Mouse (Mus musculus): ENCODE measurements around the gene Tinag. TPM values are rescaled to one million over a fixed set of nuclear protein-coding genes. Genes with fewer than 3 reads are reported as not detected.

Tinag gene
- polyA plus RNA-seq, 1 experiment, result not detected

- TF ChIP-seq GATA1 (IDR thresholded peaks at IDR 0.05; ENCODE audit: low read length) (no peak), TAL1 (IDR thresholded peaks at IDR 0.05; ENCODE audit: low read length) (no peak)
- no peak overlapping the region for H3K4me3 ChIP-seq (replicated peaks)
- H3K4me1 ChIP-seq (ENCODE audit: control insufficient read depth), result no peaks in the 10 kb centered on the region
- no peaks in the 10 kb centered on the region for H3K36me3 ChIP-seq (ENCODE audit: control insufficient read depth)
- no peaks in the 10 kb centered on the region for H3K27me3 ChIP-seq (ENCODE audit: control insufficient read depth)
- H3K9me3 ChIP-seq (ENCODE audit: control insufficient read depth, low read length), result no peaks in the 10 kb centered on the region; the same call in 1 of the 2 replicates
Measured at GRCm38 (mm10) chr9:77032430-77033154, 13.0 kb downstream of the Tinag start.

DNA sequence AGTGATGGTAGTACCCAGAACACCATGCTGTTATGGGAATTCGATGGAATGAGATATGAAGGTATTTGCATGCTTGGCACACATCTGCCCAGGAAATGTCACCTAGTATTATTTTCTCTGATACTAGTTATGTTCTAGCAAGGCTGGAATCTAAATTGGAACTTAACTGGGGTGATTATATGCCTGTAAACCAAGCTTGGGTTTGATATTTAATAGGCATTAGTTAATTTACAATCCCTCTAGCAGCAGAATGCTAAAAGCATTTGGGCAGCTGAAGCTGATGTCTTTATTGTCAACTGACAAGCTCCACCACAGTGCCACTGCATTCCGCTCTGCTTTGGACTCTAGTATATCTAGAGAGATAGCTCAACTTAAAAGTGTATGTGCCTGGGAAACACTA, 20.3 kb downstream of the Tinag start:
- H3K4me1 ChIP-seq (ENCODE audit: control insufficient read depth), result no peaks in the 10 kb centered on the region
- H3K27me3 ChIP-seq (ENCODE audit: control insufficient read depth), result no peaks in the 10 kb centered on the region
- no peak for TF ChIP-seq TAL1 (IDR thresholded peaks at IDR 0.05; ENCODE audit: low read length)
- TF ChIP-seq GATA1 (IDR thresholded peaks at IDR 0.05; ENCODE audit: low read length), result no peak
- H3K36me3 ChIP-seq (ENCODE audit: control insufficient read depth), result no peaks in the 10 kb centered on the region
- no peaks in the 10 kb centered on the region for H3K9me3 ChIP-seq (ENCODE audit: control insufficient read depth, low read length)
- no peak overlapping the region for H3K4me3 ChIP-seq (replicated peaks)

- H3K27me3 ChIP-seq (ENCODE audit: control insufficient read depth), result no peaks in the 10 kb centered on the region
- H3K4me1 ChIP-seq (ENCODE audit: control insufficient read depth), result no peaks in the 10 kb centered on the region
- TF ChIP-seq TAL1 (IDR thresholded peaks at IDR 0.05; ENCODE audit: low read length) (no peak), GATA1 (IDR thresholded peaks at IDR 0.05; ENCODE audit: low read length) (no peak)
- no peaks in the 10 kb centered on the region for H3K9me3 ChIP-seq (ENCODE audit: control insufficient read depth, low read length)
- H3K36me3 ChIP-seq (ENCODE audit: control insufficient read depth), result no peaks in the 10 kb centered on the region
- H3K4me3 ChIP-seq (replicated peaks), result no peak overlapping the region
Measured at GRCm38 (mm10) chr9:77018935-77019334, 26.7 kb downstream of the Tinag start.

- Histone ChIP-seq H3K4me3 (replicated peaks) (no peak overlapping the region), H3K9me3 (ENCODE audit: control insufficient read depth, low read length) (no peaks in the 10 kb centered on the region), H3K4me1 (ENCODE audit: control insufficient read depth) (no peaks in the 10 kb centered on the region), H3K36me3 (ENCODE audit: control insufficient read depth) (no peaks in the 10 kb centered on the region), H3K27me3 (ENCODE audit: control insufficient read depth) (no peaks in the 10 kb centered on the region)
- no peak for TF ChIP-seq GATA1 (IDR thresholded peaks at IDR 0.05; ENCODE audit: low read length)
- no peak for TF ChIP-seq TAL1 (IDR thresholded peaks at IDR 0.05; ENCODE audit: low read length)
Measured at GRCm38 (mm10) chr9:76996021-76996420, 49.6 kb downstream of the Tinag start.

DNA sequence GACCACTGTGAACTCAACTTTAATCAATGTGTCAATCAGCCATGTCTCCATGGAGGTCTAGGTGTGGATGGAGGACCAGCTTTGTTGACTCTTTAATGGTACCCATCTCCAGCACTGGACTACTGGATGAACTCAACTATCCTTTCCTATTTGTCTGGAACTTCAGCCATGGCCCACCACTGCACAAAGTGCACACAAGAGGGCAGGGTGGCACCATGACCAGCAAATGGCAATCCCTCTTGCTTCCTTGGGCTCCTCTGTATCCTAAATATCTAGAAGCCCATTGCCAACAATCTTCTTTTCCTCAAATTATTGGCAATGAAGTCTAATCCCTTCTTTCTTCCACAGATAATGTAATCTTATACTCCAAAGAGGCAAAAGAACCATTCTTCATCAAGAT, 55.6 kb downstream of the Tinag start:
- Histone ChIP-seq H3K27me3 (ENCODE audit: control insufficient read depth) (no peaks in the 10 kb centered on the region), H3K4me1 (ENCODE audit: control insufficient read depth) (no peaks in the 10 kb centered on the region), H3K4me3 (replicated peaks) (no peak overlapping the region), H3K36me3 (ENCODE audit: control insufficient read depth) (no peaks in the 10 kb centered on the region), H3K9me3 (ENCODE audit: control insufficient read depth, low read length) (no peaks in the 10 kb centered on the region)
- no peak for TF ChIP-seq TAL1 (IDR thresholded peaks at IDR 0.05; ENCODE audit: low read length)
- no peak for TF ChIP-seq GATA1 (IDR thresholded peaks at IDR 0.05; ENCODE audit: low read length)

- Histone ChIP-seq H3K9me3 (ENCODE audit: control insufficient read depth, low read length) (no peaks in the 10 kb centered on the region), H3K4me3 (replicated peaks) (no peak overlapping the region), H3K4me1 (ENCODE audit: control insufficient read depth) (no peaks in the 10 kb centered on the region), H3K27me3 (ENCODE audit: control insufficient read depth) (no peaks in the 10 kb centered on the region), H3K36me3 (ENCODE audit: control insufficient read depth) (no peaks in the 10 kb centered on the region)
- TF ChIP-seq TAL1 (IDR thresholded peaks at IDR 0.05; ENCODE audit: low read length), result no peak
- TF ChIP-seq GATA1 (IDR thresholded peaks at IDR 0.05; ENCODE audit: low read length), result no peak
Measured at GRCm38 (mm10) chr9:76934813-76935212, 110.8 kb downstream of the Tinag start.

- H3K4me3 ChIP-seq (replicated peaks), result no peak overlapping the region
- no peaks in the 10 kb centered on the region for H3K27me3 ChIP-seq (ENCODE audit: control insufficient read depth)
- no peaks in the 10 kb centered on the region for H3K9me3 ChIP-seq (ENCODE audit: control insufficient read depth, low read length)
- H3K36me3 ChIP-seq (ENCODE audit: control insufficient read depth), result no peaks in the 10 kb centered on the region
- no peaks in the 10 kb centered on the region for H3K4me1 ChIP-seq (ENCODE audit: control insufficient read depth)
- no peak for TF ChIP-seq GATA1 (IDR thresholded peaks at IDR 0.05; ENCODE audit: low read length)
- no peak for TF ChIP-seq TAL1 (IDR thresholded peaks at IDR 0.05; ENCODE audit: low read length)
Measured at GRCm38 (mm10) chr9:76915093-76915661, 130.4 kb downstream of the Tinag start.

Data from erythroblast, embryonic 14.5 days (primary cell).